ENCODE assay signal across 8 mouse cellular contexts in genomic region chr6:11925496-11926041, GRCm38 (mm10). TPM values are rescaled to one million over a fixed set of nuclear protein-coding genes. Genes with fewer than 3 reads are reported as not detected.
DNase-seq lines count a peak whose midpoint lies in the region; ATAC-seq lines count a peak whose summit lies in the region.

No protein-coding gene starts in this region.

- peak; percentile 99 for ATAC-seq in frontal cortex, adult (ENCODE audit: low TSS enrichment)
- peak; percentile 97 for ATAC-seq in hindbrain, embryonic 11.5 days (ENCODE audit: low FRiP score)

- H3K4me3 ChIP-seq in hindbrain, embryonic 11.5 days (ENCODE audit: low read depth, low read length): peak overlapping the region; percentile 91

- peak; percentile 90 for DNase-seq in MN1 (ENCODE audit: low spot score)
- DNase-seq in cerebellum, adult 8-10 months: peak; percentile 83
- DNase-seq in hindbrain, embryonic 11.5 days (ENCODE audit: low spot score): peak; percentile 91
- peak; percentile 79 to 89 for DNase-seq in layer of hippocampus, postnatal 10 days (ENCODE audit: low spot score in 2 of 2)
- peak; percentile 94 for DNase-seq in lung, postnatal 10 days
- peak; percentile 91 for DNase-seq in retina, embryonic 14.5 days (ENCODE audit: low spot score)
- DNase-seq in thymus, postnatal 4 days: peak; percentile 92

- H3K27ac ChIP-seq in hindbrain, embryonic 11.5 days (ENCODE audit: low read depth, low read length): peak overlapping the region; percentile 99

- WGBS in hindbrain, embryonic 11.5 days: under 1% methylated on average over 20 of the region's 20 CpGs

- no peaks in the 10 kb centered on the region for H3K9me3 ChIP-seq in hindbrain, embryonic 11.5 days (ENCODE audit: control insufficient read depth, low read length)

- no peaks in the 10 kb centered on the region for H3K4me1 ChIP-seq in hindbrain, embryonic 11.5 days (replicated peaks; ENCODE audit: control insufficient read depth, insufficient read depth, low read length)

- H3K9ac ChIP-seq in hindbrain, embryonic 11.5 days (ENCODE audit: low read depth, low read length): peak overlapping the region; percentile 98

- H3K27me3 ChIP-seq in hindbrain, embryonic 11.5 days (ENCODE audit: control insufficient read depth, insufficient read depth, low read length): no peaks in the 10 kb centered on the region

- peak overlapping the region; percentile 53 for H3K4me2 ChIP-seq in hindbrain, embryonic 11.5 days (replicated peaks; ENCODE audit: low read depth, low read length)

- no peaks in the 10 kb centered on the region for H3K36me3 ChIP-seq in hindbrain, embryonic 11.5 days (ENCODE audit: control insufficient read depth, insufficient read depth, low read length)

RNA-seq across cellular contexts. Expression of gene Phf14, which starts 18.0 kb away (rescaled TPM):
- polyA plus RNA-seq in hindbrain, embryonic 11.5 days (2014; fragmentation: Nextera tagmentation; extraction: Ambion mirVana): 101 and 121 TPM in 2 replicates
- 100 to 1,000 TPM; 150 to 158 TPM for total RNA-seq in layer of hippocampus, postnatal 10 days (2021)

RNA-seq across cellular contexts. Expression of gene Ndufa4, which starts 18.3 kb away (rescaled TPM):
- polyA plus RNA-seq in hindbrain, embryonic 11.5 days (2014; fragmentation: Nextera tagmentation; extraction: Ambion mirVana): 791 and 815 TPM in 2 replicates
- total RNA-seq in layer of hippocampus, postnatal 10 days (2021): 100 to 1,000 TPM; 785 to 815 TPM

Comparison
In these comparisons a context has a peak if more than half of its experiments do, and no peak if none do; other contexts are left out.
1. Peak in every context shown above with its lines: DNase-seq, ATAC-seq, H3K4me3 ChIP-seq and H3K27ac ChIP-seq.